Mouse (Mus musculus): ENCODE measurements around the gene 1600014C23Rik.

DNA sequence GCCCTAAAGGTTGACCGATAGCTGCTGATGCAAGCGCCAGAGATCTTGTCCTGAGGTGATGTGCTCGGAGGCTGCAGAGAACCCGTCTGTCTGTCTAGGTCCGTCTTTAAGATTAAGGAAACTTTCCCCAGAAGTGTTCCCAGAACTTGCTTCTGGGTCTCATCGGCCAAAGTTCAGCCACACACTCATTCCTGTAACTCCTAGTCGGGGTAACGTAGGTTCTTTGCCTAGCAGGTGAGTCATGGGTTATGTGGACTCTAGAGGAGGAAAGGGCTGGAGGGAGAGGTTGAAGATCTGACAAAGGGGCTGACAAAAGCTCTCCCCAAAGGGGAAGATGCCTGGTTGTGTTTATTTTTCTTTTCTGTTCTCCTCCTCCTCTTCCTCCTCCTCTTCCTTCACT, 42.5 kb upstream of the 1600014C23Rik start:
- no peak for TF ChIP-seq CTCF (IDR thresholded peaks at IDR 0.05; ENCODE audit: control insufficient read depth, insufficient read depth, low read length)
- no peak for TF ChIP-seq POLR2A (IDR thresholded peaks at IDR 0.05; ENCODE audit: borderline replicate concordance, control insufficient read depth, low read depth, low read length)

All from bone marrow, adult 2 months (tissue).